Mouse (Mus musculus) neural tube, embryonic 13.5 days (tissue): ENCODE data around the gene Kdm4c. TPM values are rescaled to one million over a fixed set of nuclear protein-coding genes. Genes with fewer than 3 reads are reported as not detected.
A peak's percentile ranks its signal among the peaks of the same experiment; 100 is the strongest.
"Not testable (repeated sequence)": the region's sequence is repeated elsewhere in the genome, so short reads cannot be mapped to it uniquely, and the experiment has no call there.

Source experiments
- ATAC-seq: fragments of 200-750 bp; cut with Nextera tagmentation; 2 replicates; pipeline ENCODE4 v1.8.0; 2017; ENCODE audit warnings: low read depth, mild to moderate bottlenecking, moderate TSS enrichment, moderate library complexity
- H3K27ac ChIP-seq: fragments of 300-500 bp; sonication (generic); replicated peaks from 2 replicates; pipeline ENCODE4 v1.5.1; 2015; ENCODE audit warnings: moderate library complexity, mild to moderate bottlenecking, inconsistent platforms
- H3K27me3 ChIP-seq: fragments of 300-500 bp; sonication (generic); 2 replicates; pipeline ENCODE4 v1.6.1; 2015; ENCODE audit warnings: mild to moderate bottlenecking, inconsistent platforms
- H3K36me3 ChIP-seq: fragments of 300-500 bp; sonication (generic); 2 replicates; pipeline ENCODE4 v1.6.1; 2015; ENCODE audit warnings: mild to moderate bottlenecking, inconsistent platforms
- H3K4me1 ChIP-seq: fragments of 300-500 bp; sonication (generic); replicated peaks from 2 replicates; pipeline ENCODE4 v1.6.1; 2015; ENCODE audit warnings: inconsistent platforms
- H3K4me2 ChIP-seq: fragments of 300-500 bp; sonication (generic); 2 replicates; pipeline ENCODE4 v1.6.1; 2015; ENCODE audit warnings: inconsistent platforms, mild to moderate bottlenecking, moderate library complexity
- H3K4me3 ChIP-seq: fragments of 300-500 bp; sonication (generic); 2 replicates; pipeline ENCODE4 v1.5.1; 2015; ENCODE audit warnings: mild to moderate bottlenecking, inconsistent platforms
- H3K9ac ChIP-seq: fragments of 300-500 bp; sonication (generic); 2 replicates; pipeline ENCODE4 v1.6.1; 2015; ENCODE audit warnings: moderate library complexity, mild to moderate bottlenecking, inconsistent platforms
- H3K9me3 ChIP-seq: fragments of 300-500 bp; sonication (generic); 2 replicates; pipeline ENCODE4 v1.6.1; 2016; ENCODE audit warnings: inconsistent platforms
- WGBS: fragments of 180-500 bp; shearing (Covaris S2); methylation state at CpG from one replicate; pipeline ENCODE4 v1.1.7; 2015; 5-methylcytosine and 5-hydroxymethylcytosine counted together
- polyA plus RNA-seq: library from polyadenylated mRNA; unstranded; fragments of >200 nt; fragmentation: Nextera tagmentation; extraction: Ambion mirVana; gene quantifications from 2 replicates; pipeline ENCODE4 v1.2.1, GENCODE M21; 2015

The Kdm4c gene
- polyA plus RNA-seq, 1 experiment from 2014 or later: 15.6 TPM

GRCm38 (mm10) chr4:74357479-74357878, 115.2 kb downstream of the Kdm4c start:
- ATAC-seq: no peak
- Histone ChIP-seq H3K4me1 (no peaks in the 10 kb centered on the region), H3K9ac (no peak overlapping the region), H3K36me3 (peaks cover 46% of the 10 kb centered on the region), H3K27me3 (no peaks in the 10 kb centered on the region), H3K27ac (no peak overlapping the region), H3K4me3 (no peak overlapping the region), H3K9me3 (no peaks in the 10 kb centered on the region), H3K4me2 (no peak overlapping the region)
- WGBS: 91% methylated on average over 4 of the region's 4 CpGs

GRCm38 (mm10) chr4:74360274-74360673, 118.0 kb downstream of the Kdm4c start:
- no peak overlapping the region for H3K4me3 ChIP-seq
- 98% methylated on average over 3 of the region's 3 CpGs for WGBS
- ATAC-seq: no peak

GRCm38 (mm10) chr4:74386583-74386982, 144.3 kb downstream of the Kdm4c start:
- no peak overlapping the region for H3K4me3 ChIP-seq
- H3K27me3 ChIP-seq: no peaks in the 10 kb centered on the region
- no peaks in the 10 kb centered on the region for H3K4me1 ChIP-seq
- H3K36me3 ChIP-seq: peaks cover 15% of the 10 kb centered on the region
- no peak for ATAC-seq
- H3K4me2 ChIP-seq: no peak overlapping the region
- H3K9me3 ChIP-seq: no peaks in the 10 kb centered on the region
- H3K9ac ChIP-seq: no peak overlapping the region
- WGBS: 84% methylated on average over 4 of the region's 4 CpGs
- no peak overlapping the region for H3K27ac ChIP-seq

More at GRCm38 (mm10) chr4:74360274-74360673, 118.0 kb downstream of the Kdm4c start:
- Histone ChIP-seq H3K36me3 (peaks cover 32% of the 10 kb centered on the region), H3K27me3 (no peaks in the 10 kb centered on the region), H3K9ac (no peak overlapping the region), H3K4me2 (no peak overlapping the region), H3K4me1 (no peaks in the 10 kb centered on the region), H3K27ac (no peak overlapping the region), H3K9me3 (no peaks in the 10 kb centered on the region)

- peak; percentile 59; the same call in 1 of the 2 replicates for ATAC-seq
- H3K4me1 ChIP-seq: no peaks in the 10 kb centered on the region
- WGBS: 66% methylated on average over 2 of the region's 2 CpGs
Observed at GRCm38 (mm10) chr4:74393162-74393561, 150.9 kb downstream of the Kdm4c start.

GRCm38 (mm10) chr4:74396562-74396961, 154.3 kb downstream of the Kdm4c start:
- ATAC-seq: no peak
- no peaks in the 10 kb centered on the region for H3K27me3 ChIP-seq
- H3K36me3 ChIP-seq: peaks cover 38% of the 10 kb centered on the region
- no peak overlapping the region for H3K4me2 ChIP-seq
- 93% methylated on average over 5 of the region's 5 CpGs for WGBS
- no peak overlapping the region for H3K27ac ChIP-seq
- no peak overlapping the region for H3K9ac ChIP-seq
- no peak overlapping the region for H3K4me3 ChIP-seq
- peaks cover 6% of the 10 kb centered on the region for H3K4me1 ChIP-seq
- no peaks in the 10 kb centered on the region for H3K9me3 ChIP-seq

More at GRCm38 (mm10) chr4:74393162-74393561, 150.9 kb downstream of the Kdm4c start:
- Histone ChIP-seq H3K9ac (no peak overlapping the region), H3K4me2 (no peak overlapping the region), H3K9me3 (no peaks in the 10 kb centered on the region), H3K36me3 (peaks cover 33% of the 10 kb centered on the region), H3K27me3 (no peaks in the 10 kb centered on the region), H3K27ac (no peak overlapping the region), H3K4me3 (no peak overlapping the region)

GRCm38 (mm10) chr4:74401617-74402313, 159.5 kb downstream of the Kdm4c start:
- H3K4me2 ChIP-seq, H3K27ac ChIP-seq, H3K9me3 ChIP-seq, H3K9ac ChIP-seq, H3K27me3 ChIP-seq, H3K4me3 ChIP-seq: not testable (repeated sequence)
- ATAC-seq: peak; percentile 92
- peaks cover 40% of the 10 kb centered on the region for H3K36me3 ChIP-seq
- peaks cover 14% of the 10 kb centered on the region for H3K4me1 ChIP-seq
- 47% methylated on average over 7 of the region's 7 CpGs for WGBS

GRCm38 (mm10) chr4:74408731-74409130, 166.4 kb downstream of the Kdm4c start:
- Histone ChIP-seq H3K36me3 (peaks cover 22% of the 10 kb centered on the region), H3K27ac (no peak overlapping the region), H3K4me3 (no peak overlapping the region), H3K9me3 (no peaks in the 10 kb centered on the region), H3K9ac (no peak overlapping the region), H3K4me2 (no peak overlapping the region), H3K4me1 (no peaks in the 10 kb centered on the region), H3K27me3 (no peaks in the 10 kb centered on the region)
- no peak for ATAC-seq
- WGBS: 86% methylated on average over 1 of the region's 1 CpGs

GRCm38 (mm10) chr4:74419794-74420193, 177.5 kb downstream of the Kdm4c start:
- H3K4me3 ChIP-seq: no peak overlapping the region
- WGBS: 84% methylated on average over 1 of the region's 1 CpGs
- H3K36me3 ChIP-seq: no peaks in the 10 kb centered on the region
- H3K4me1 ChIP-seq: no peaks in the 10 kb centered on the region
- no peak overlapping the region for H3K9ac ChIP-seq
- no peaks in the 10 kb centered on the region for H3K9me3 ChIP-seq
- no peak overlapping the region for H3K4me2 ChIP-seq
- H3K27ac ChIP-seq: no peak overlapping the region
- no peaks in the 10 kb centered on the region for H3K27me3 ChIP-seq
- ATAC-seq: no peak

Other genes with a start within 250 kb of the Kdm4c start
- gene Frmd3, start 229.1 kb upstream of the Kdm4c start, polyA plus RNA-seq: 28.3 and 29.4 TPM in 2 replicates